19 mouse cellular contexts compared by ENCODE assay signal in genomic region chr2:70593670-70594069, GRCm38 (mm10). TPM values are rescaled to one million over a fixed set of nuclear protein-coding genes. Genes with fewer than 3 reads are reported as not detected.
"Had no signal": no experiment of that assay in that cellular context is flagged by ENCODE, and none has a peak within 500 bp of the region (broad histone marks: within the 10 kb centered on the region; RNA-seq: fewer than 3 reads in every experiment).

No protein-coding gene starts in this region.

- H3K4me3 ChIP-seq: left cerebral cortex, adult 2 months; limb, embryonic 12.5 days; limb, embryonic 15.5 days; midbrain, embryonic 12.5 days had no signal

- H3K9ac ChIP-seq: limb, embryonic 12.5 days; limb, embryonic 15.5 days; liver, embryonic 14.5 days; liver, postnatal 0 days; lung, embryonic 14.5 days; midbrain, embryonic 12.5 days had no signal

- H3K27me3 ChIP-seq: limb, embryonic 15.5 days had no signal

- DNase-seq: kidney, adult 2 months; kidney, postnatal 25 days; left cerebral cortex, postnatal 4 days; liver, postnatal 0 days; lung, embryonic 14.5 days; thymus, postnatal 25 days had no signal

- H3K4me1 ChIP-seq: limb, embryonic 12.5 days; limb, embryonic 15.5 days; midbrain, embryonic 12.5 days had no signal

- H3K27ac ChIP-seq: kidney, postnatal 0 days; left cerebral cortex, adult 2 months; limb, embryonic 12.5 days; limb, embryonic 15.5 days; liver, embryonic 14.5 days; macrophage; midbrain, embryonic 12.5 days; stomach, postnatal 0 days had no signal

- H3K9me3 ChIP-seq: limb, embryonic 12.5 days; limb, embryonic 15.5 days; midbrain, embryonic 12.5 days had no signal

- H3K4me2 ChIP-seq: limb, embryonic 12.5 days; limb, embryonic 15.5 days; liver, embryonic 11.5 days; lung, embryonic 14.5 days; midbrain, embryonic 12.5 days had no signal

- ATAC-seq: intestine, postnatal 0 days; liver, postnatal 0 days; lung, postnatal 0 days; midbrain, embryonic 16.5 days had no signal

- H3K36me3 ChIP-seq: limb, embryonic 12.5 days; limb, embryonic 15.5 days had no signal

RNA-seq across cellular contexts. Expression of gene Gad1, which starts 40.8 kb away (rescaled TPM):
- total RNA-seq: megakaryocyte, adult 5-6 weeks had no signal
- polyA plus RNA-seq: macrophage had no signal
